Mouse (Mus musculus) ES-Bruce4 (cell line): ENCODE data around the gene Samd4b. TPM values are rescaled to one million over a fixed set of nuclear protein-coding genes. Genes with fewer than 3 reads are reported as not detected.

Experiments used
- H3K27ac ChIP-seq: 2 replicates; pipeline ENCODE4 v1.5.1; 2012; ENCODE audit warnings: low read length, inconsistent platforms; ENCODE audit not compliant: insufficient read depth
- H3K27me3 ChIP-seq: 2 replicates; pipeline ENCODE4 v1.6.1; 2012; ENCODE audit warnings: mild to moderate bottlenecking, low read length, inconsistent platforms; ENCODE audit not compliant: control insufficient read depth, poor library complexity, insufficient read depth, severe bottlenecking
- H3K36me3 ChIP-seq: 2 replicates; pipeline ENCODE4 v1.6.1; 2012; ENCODE audit warnings: inconsistent platforms, mild to moderate bottlenecking, low read length, moderate library complexity; ENCODE audit not compliant: control insufficient read depth, poor library complexity, insufficient read depth, severe bottlenecking
- H3K4me1 ChIP-seq: one replicate; pipeline ENCODE4 v1.8.1; 2011; ENCODE audit warnings: low read length; ENCODE audit not compliant: control insufficient read depth, insufficient read depth
- H3K4me3 ChIP-seq: 2 replicates; pipeline ENCODE4 v1.5.1; 2011; ENCODE audit warnings: low read depth, mild to moderate bottlenecking, low read length
- H3K9ac ChIP-seq: 2 replicates; pipeline ENCODE4 v1.6.1; 2012; ENCODE audit warnings: low read depth, mild to moderate bottlenecking, inconsistent platforms; ENCODE audit not compliant: poor library complexity, severe bottlenecking
- H3K9me3 ChIP-seq: replicated peaks from 2 replicates; pipeline ENCODE4 v1.6.1; 2012; ENCODE audit warnings: mild to moderate bottlenecking, low read length, inconsistent platforms; ENCODE audit not compliant: control insufficient read depth, poor library complexity, insufficient read depth, severe bottlenecking
- CTCF ChIP-seq: IDR thresholded peaks from one replicate; pipeline ENCODE4 v1.8.1; 2011; ENCODE audit warnings: low read depth, low read length
- EP300 ChIP-seq: IDR thresholded peaks from 2 replicates; pipeline ENCODE4 v1.6.1; 2011; ENCODE audit warnings: low read depth, low read length; ENCODE audit not compliant: insufficient read depth
- POLR2A ChIP-seq: IDR thresholded peaks from one replicate; pipeline ENCODE4 v1.8.1; 2011; ENCODE audit warnings: low read length; ENCODE audit not compliant: insufficient read depth
- polyA plus RNA-seq: library from polyadenylated mRNA; stranded (reverse); fragments of >200 nt; gene quantifications from 2 replicates; pipeline ENCODE4 v1.2.4, GENCODE M21; 2011; ENCODE audit warnings: low read depth; ENCODE audit not compliant: missing spikeins, insufficient read depth, insufficient read length

The Samd4b gene
- polyA plus RNA-seq, 1 experiment = 86.0 TPM

- Histone ChIP-seq H3K9me3 (no peaks in the 10 kb centered on the region), H3K4me3 (peak overlapping the region; percentile 87), H3K9ac (peak overlapping the region; percentile 95), H3K4me1 (peaks cover 5% of the 10 kb centered on the region), H3K36me3 (peaks cover 4% of the 10 kb centered on the region), H3K27ac (peak overlapping the region; percentile 97), H3K27me3 (no peaks in the 10 kb centered on the region)
- TF ChIP-seq CTCF = no peak
- 0 out of 2 replicates have a peak, but pooled peaks have one; percentile 26 for TF ChIP-seq EP300
- TF ChIP-seq POLR2A = peak; percentile 53
Measured at GRCm38 (mm10) chr7:28375176-28375921, 222.6 kb downstream of the Samd4b start.

DNA sequence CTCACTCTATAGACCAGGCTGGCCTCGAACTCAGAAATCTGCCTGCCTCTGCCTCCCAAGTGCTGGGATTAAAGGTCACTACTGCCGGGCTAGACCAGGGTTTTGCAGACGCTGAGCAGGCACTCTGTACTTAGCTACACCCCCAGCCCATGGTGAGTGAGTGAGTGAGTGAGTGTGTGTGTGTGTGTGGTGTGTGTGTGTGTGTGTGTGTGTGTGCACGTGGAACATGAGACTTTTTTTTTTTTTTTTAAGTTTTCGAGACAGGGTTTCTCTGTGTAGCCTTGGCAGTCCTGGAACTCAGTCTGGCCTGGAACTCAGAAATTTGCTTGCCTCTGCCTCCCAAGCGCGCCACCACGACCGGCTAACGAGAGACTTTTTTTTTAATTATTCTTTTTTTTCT is 223.3 kb downstream of the Samd4b start:
- H3K9ac ChIP-seq = peak overlapping the region; percentile 95
- peaks cover 5% of the 10 kb centered on the region for H3K4me1 ChIP-seq
- no peaks in the 10 kb centered on the region for H3K27me3 ChIP-seq
- peak overlapping the region; percentile 97 for H3K27ac ChIP-seq
- H3K9me3 ChIP-seq = no peaks in the 10 kb centered on the region
- TF ChIP-seq EP300 (no peak), POLR2A (no peak), CTCF (no peak)
- no peak overlapping the region for H3K4me3 ChIP-seq
- peaks cover 4% of the 10 kb centered on the region for H3K36me3 ChIP-seq

DNA sequence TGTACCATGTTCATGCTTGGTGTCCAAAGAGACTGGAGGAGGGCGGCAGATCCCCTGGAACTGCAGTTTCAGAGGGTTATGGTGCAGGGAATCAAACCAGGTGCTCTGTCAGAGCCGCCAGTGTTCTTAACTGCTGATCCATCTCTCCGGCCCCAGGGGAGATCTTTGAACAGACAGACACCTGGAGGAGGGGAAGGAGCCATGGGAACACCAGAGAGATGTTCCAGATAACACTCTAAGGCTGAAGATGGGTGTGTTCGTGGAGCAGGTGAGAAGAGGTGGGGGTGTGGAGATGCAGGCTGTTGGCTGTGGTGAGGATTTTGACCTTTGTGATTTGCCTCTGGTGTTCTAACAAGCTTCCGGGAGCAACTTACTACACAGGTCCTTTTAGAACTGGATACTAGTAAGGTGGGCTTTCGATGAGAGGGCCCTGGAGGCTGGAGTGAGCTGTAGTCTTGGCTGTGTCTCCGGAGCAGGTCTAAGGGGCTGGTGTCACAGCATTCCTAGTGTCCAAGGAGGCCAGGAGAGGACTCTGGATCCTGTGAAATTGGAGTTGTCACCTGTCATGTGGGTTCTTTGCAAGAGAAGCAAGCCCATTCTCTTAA is 224.0 kb downstream of the Samd4b start:
- Histone ChIP-seq H3K4me3 (no peak overlapping the region), H3K9me3 (no peaks in the 10 kb centered on the region), H3K36me3 (peaks cover 4% of the 10 kb centered on the region), H3K27ac (0 out of 2 replicates have a peak overlapping the region, but pooled peaks have one; percentile 39), H3K9ac (no peak overlapping the region), H3K27me3 (no peaks in the 10 kb centered on the region), H3K4me1 (peaks cover 5% of the 10 kb centered on the region)
- TF ChIP-seq EP300 = no peak

DNA sequence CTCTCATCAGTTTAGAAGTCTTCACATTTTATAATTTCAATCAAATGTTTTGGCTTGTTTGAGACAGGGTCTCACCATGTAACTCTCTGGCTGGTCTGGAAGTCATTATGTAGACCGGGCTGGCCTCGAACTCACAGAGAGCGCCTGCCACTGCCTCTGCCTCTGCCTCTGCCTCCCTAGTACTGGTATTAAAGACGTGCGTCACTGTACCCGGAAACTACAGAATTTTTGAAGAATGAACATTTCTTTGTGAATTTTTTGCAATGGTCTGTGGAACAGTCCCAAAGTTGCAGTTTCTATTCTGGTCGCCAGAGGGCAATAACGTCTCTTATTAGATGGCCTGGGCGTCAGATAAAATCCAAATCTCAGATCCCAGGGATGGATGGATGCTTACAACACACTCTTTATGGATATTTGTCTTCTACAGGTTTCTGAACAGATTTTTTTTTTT is 224.8 kb downstream of the Samd4b start:
- H3K27me3 ChIP-seq = no peaks in the 10 kb centered on the region
- no peak for TF ChIP-seq POLR2A
- TF ChIP-seq CTCF = peak; percentile 1
- peak overlapping the region; percentile 76; the same call in 1 of the 2 replicates for H3K27ac ChIP-seq
- H3K4me1 ChIP-seq = peaks cover 5% of the 10 kb centered on the region
- H3K36me3 ChIP-seq = peaks cover 4% of the 10 kb centered on the region
- H3K4me3 ChIP-seq = peak overlapping the region; percentile 91
- peak overlapping the region; percentile 66 for H3K9ac ChIP-seq
- no peaks in the 10 kb centered on the region for H3K9me3 ChIP-seq

DNA sequence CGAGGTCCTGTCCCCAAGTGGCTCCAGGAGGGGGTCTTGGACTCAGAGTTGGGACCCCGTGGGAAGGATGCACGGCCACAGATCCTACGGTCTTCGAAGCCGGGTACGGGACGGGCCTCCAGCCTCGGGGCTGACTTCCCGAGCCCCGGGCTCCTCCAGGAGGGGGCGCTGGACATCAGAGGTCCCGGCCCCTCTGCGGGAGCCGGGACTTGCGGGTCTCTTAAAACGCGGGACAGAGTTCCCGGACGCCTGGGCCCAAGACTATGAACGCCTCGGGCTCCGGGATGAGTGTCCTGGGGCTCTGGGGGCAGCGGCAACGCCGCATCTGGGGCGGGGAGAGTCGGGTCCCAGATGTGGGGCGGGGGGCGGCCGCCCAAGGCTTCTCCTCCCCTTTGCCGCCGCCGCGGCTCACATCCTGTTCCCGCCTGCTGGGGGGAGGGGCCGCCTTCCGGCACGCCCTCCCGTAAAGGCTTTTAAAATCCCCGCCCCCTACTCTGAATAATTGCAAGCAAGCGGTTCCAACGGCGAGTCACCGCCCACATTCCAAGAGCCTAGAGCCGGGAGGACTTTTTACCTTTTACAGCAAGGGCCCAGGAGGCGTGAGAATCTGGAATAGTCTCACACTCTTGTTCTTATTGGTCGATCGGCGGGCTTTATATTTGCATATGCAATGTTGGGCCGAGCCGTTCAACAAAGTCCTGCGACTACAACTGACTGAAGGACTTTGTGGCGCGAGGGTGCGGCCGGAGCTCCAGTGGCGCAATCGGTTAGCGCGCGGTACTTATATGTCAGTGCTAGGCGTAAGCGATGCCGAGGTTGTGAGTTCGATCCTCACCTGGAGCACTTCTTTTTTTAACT is 225.5 kb downstream of the Samd4b start, which contains the start of gene Plekhg2:
TSS of gene Plekhg2 (minus strand) at position 349 of the 858 bp plus-strand sequence.
- H3K4me3 ChIP-seq = peak within 1 kb of the TSS; percentile 98
- peaks cover 5% of the 10 kb centered on the region for H3K4me1 ChIP-seq
- no peak for TF ChIP-seq POLR2A
- TF ChIP-seq CTCF = peak; percentile 19
- TF ChIP-seq EP300 = 0 out of 2 replicates have a peak, but pooled peaks have one; percentile 38
- peak within 1 kb of the TSS; percentile 76; the same call in 1 of the 2 replicates for H3K27ac ChIP-seq
- peaks cover 2% of the 10 kb centered on the region for H3K36me3 ChIP-seq
- H3K9me3 ChIP-seq = no peaks in the 10 kb centered on the region
- H3K9ac ChIP-seq = peak within 1 kb of the TSS; percentile 86
- H3K27me3 ChIP-seq = no peaks in the 10 kb centered on the region
